Mouse (Mus musculus) brown adipose tissue, adult 24 weeks (tissue): Measurements from ENCODE around the gene Desi2. TPM values are rescaled to one million over a fixed set of nuclear protein-coding genes. Genes with fewer than 3 reads are reported as not detected.
A peak's percentile ranks its signal among the peaks of the same experiment; 100 is the strongest.
"Not testable (repeated sequence)": the region's sequence is repeated elsewhere in the genome, so short reads cannot be mapped to it uniquely, and the experiment has no call there.

Source experiments
- H3K27ac ChIP-seq: fragments of 200-500 bp; replicated peaks from 2 replicates; pipeline ENCODE4 v1.5.1; 2012; ENCODE audit warnings: low read depth, mild to moderate bottlenecking, low read length
- H3K4me1 ChIP-seq: fragments of 200-500 bp; 2 replicates; pipeline ENCODE4 v1.6.1; 2012; ENCODE audit warnings: low read length, mixed read lengths; ENCODE audit not compliant: control insufficient read depth, insufficient read depth, insufficient read length
- H3K4me3 ChIP-seq: fragments of 200-500 bp; 2 replicates; pipeline ENCODE4 v1.5.1; 2012; ENCODE audit warnings: low read depth, mild to moderate bottlenecking, low read length, moderate library complexity; ENCODE audit not compliant: insufficient read depth
- polyA plus RNA-seq: library from polyadenylated mRNA; stranded (reverse); fragments of >200 nt; gene quantifications from 2 replicates; pipeline ENCODE4 v1.2.4, GENCODE M21; 2012; ENCODE audit not compliant: missing spikeins, insufficient read depth, insufficient read length

The Desi2 gene
- polyA plus RNA-seq, 1 experiment, result 7.0 TPM

DNA sequence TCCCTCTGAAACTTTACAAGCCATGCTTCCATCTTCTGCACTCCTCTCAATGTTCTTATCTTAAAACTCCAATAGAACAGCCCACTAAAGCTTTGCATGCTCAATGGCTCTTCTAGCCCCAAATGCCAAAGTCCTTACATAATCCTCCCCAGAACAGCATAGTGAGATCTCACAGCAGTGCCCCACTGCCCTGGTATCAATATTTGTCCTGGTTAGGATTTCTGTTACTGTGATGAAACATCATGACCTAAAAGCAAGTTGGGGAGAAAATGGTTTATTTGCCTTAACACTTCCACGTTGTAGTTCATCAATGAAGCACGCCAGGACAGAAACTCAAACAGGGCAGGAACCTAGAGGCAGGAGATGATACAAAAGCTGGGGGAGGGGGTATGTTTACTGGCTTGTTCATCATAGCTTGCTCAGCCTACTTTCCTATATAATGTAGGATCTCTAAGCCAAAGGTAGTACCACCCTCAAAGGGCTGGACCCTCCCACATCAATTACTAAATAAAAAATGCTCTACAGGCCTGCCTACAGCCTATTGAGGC lies 48.8 kb downstream of the Desi2 start:
- no peak overlapping the region for H3K4me3 ChIP-seq
- H3K27ac ChIP-seq, result no peak overlapping the region
- peaks cover 11% of the 10 kb centered on the region for H3K4me1 ChIP-seq

DNA sequence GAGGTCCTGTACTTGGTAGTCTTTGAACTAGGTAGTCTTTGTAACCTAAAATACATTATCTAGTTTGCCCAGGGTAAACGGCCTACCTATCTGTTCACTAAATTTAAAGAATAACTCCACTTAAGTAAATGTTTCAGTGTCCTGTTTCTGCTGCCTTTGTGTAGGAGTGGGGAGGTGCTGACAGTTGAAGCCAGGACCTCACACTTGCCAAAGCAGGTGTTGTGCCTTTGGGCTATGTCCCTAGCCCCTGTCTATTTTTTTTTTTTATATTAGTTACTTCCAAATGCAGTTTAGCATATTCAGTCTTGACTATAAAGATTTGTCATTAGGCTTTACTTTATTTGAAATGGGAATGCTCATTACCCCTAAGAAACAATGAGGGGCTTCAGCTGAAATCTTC lies 51.5 kb downstream of the Desi2 start:
- peaks cover 11% of the 10 kb centered on the region for H3K4me1 ChIP-seq
- H3K27ac ChIP-seq, result no peak overlapping the region
- H3K4me3 ChIP-seq, result no peak overlapping the region

DNA sequence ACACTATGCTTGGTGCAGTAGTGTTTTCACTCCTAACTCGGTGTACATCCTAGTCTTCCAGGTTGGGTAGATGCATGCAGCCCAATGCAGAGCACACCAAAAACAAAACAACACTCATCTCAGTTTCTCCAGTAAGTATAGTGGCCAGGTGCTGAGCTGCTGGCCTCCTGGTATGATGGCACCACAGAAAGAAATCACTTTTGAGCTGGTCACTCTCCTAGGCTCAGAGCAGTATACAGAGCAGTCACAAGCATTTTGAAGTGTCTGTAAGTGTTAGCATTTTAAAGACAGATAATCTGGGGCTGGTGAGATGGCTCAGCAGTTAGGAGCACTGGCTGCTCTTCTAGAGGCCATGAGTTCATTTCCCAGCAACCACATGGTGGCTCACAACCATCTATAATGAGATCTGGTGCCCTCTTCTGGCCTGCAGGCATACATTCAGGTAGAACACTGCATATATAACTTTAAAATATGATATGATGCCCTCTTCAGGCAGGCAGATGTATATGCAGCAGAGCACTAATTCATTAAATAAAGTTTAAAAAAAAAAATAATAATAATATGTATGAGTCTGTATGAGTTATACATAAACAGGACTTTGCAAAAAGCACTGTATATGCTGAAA lies 54.8 kb downstream of the Desi2 start:
- Histone ChIP-seq H3K4me3 (no peak overlapping the region), H3K4me1 (no peaks in the 10 kb centered on the region), H3K27ac (no peak overlapping the region)

DNA sequence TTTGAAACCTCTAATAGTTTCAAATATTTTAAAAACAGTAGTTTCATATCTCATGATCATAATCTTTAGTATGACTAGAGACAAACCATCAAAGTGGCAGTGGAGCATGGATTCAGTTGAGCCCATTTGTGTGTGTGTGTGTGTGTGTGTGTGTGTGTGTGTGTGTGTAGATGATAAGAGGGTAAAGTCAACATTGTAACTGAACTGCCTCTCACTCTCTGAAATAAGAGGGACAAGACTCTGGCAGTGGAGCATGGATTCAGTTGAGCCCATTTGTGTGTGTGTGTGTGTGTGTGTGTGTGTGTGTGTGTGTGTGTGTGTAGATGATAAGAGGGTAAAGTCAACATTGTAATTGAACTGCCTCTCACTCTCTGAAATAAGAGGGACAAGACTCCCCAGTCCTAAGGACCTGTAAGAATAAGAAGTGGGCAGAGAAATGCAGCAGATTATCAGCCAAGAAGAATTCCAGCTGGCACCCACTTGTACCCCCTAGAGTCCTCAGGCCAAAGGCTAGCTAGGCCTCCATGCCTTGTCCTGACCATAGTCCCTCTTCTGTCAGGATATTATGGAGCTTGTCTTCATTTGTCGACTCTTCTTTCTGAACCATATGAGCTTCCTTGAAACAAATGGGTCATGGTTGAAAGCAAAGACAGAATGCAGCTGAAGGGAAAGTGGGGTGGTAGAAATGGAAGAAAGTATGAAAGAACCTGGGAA lies 61.0 kb downstream of the Desi2 start:
- H3K27ac ChIP-seq, result no peak overlapping the region
- no peak overlapping the region for H3K4me3 ChIP-seq
- no peaks in the 10 kb centered on the region for H3K4me1 ChIP-seq

DNA sequence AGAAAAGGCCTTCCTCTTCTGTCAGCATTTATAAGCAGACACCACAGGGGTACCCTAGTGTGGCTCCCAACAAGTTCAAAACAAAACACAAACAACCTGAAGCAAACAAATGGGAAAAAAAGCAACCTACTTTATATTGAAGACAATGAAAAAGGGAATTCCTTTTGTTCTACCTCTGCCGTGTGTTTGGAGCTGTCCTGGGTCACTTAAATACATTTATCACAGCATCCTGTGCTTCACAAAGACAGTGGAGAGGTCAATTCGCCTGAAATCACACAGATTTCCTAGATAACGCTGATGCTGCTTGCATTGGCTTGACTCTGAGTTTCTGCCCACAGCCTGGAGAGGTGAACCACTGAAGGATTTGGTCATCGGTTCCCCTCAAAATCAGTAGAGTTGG lies 67.4 kb downstream of the Desi2 start:
- no peaks in the 10 kb centered on the region for H3K4me1 ChIP-seq
- no peak overlapping the region for H3K4me3 ChIP-seq
- H3K27ac ChIP-seq, result no peak overlapping the region

DNA sequence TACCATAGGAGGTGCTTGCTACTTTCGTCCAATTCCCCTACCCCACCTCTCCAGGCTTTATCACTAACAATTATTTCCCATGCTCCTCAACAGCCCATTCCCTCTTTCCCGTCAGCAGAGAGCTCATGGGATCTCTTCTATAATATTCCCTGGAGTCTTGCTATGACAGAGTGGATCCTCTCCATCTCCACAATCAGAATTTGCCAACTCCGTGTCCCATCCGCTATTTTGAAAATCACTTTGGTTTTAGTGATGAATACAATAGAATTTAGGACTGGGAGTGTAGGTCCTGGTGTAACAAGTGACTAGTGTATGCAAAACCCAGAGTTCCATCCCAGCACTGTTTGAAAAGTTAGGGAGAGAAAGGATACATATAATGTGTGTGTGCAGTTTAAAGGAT lies 69.1 kb downstream of the Desi2 start:
- Histone ChIP-seq H3K4me3 (no peak overlapping the region), H3K27ac (no peak overlapping the region), H3K4me1 (no peaks in the 10 kb centered on the region)

DNA sequence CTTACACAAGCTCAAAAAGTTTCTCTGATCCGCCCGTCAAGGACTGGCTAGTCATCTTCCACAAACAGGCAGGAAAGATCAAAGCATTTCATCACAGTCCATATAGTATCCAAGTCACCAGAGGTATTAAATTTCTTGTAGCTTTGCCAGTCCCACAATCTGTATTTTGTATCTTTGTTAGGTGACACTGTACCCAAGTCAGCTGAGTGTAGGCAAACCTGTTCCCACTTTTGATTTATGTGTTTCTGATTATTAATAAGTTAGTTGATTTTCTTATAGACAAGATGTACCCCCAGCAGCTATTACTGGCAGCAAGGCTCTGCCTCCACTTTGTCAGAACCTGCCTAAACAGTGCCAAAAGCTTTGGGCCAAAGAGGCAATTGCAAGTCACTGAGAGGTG lies 71.6 kb downstream of the Desi2 start:
- no peak overlapping the region for H3K4me3 ChIP-seq
- H3K27ac ChIP-seq, result no peak overlapping the region
- no peaks in the 10 kb centered on the region for H3K4me1 ChIP-seq

DNA sequence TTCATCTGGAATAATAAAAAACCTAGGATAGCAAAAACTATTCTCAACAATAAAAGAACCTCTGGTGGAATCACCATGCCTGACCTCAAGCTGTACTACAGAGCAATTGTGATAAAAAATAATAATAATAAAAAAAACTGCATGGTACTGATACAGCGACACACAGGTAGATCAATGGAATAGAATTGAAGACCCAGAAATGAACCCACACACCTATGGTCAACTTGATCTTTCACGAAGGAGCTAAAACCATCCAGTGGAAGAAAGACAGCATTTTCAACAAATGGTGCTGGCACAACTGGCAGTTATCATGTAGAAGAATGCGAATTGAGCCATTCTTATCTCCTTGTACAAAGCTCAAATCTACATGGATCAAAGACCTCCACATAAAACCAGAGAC lies 78.2 kb downstream of the Desi2 start:
- H3K27ac ChIP-seq, H3K4me1 ChIP-seq, H3K4me3 ChIP-seq: not testable (repeated sequence)

DNA sequence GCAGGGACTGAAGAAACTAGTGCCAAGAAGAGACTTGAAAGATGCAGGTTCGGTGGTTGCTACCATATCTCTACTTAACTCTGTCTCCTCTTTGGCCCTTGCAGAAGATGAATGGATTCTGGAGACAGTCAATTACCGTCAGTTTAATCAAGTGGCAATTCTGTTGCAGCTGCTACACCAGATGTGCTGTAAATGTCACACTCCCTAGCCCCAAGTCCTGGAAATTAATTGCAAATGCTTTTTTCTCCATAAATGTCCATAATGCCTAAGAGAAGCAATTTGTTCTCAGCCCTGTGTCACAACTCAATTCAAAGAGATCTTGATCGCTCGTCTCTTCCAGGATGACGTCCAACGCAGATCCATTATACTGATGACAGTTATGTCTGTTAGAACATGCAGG lies 83.4 kb downstream of the Desi2 start:
- no peak overlapping the region for H3K4me3 ChIP-seq
- no peak overlapping the region for H3K27ac ChIP-seq
- no peaks in the 10 kb centered on the region for H3K4me1 ChIP-seq

DNA sequence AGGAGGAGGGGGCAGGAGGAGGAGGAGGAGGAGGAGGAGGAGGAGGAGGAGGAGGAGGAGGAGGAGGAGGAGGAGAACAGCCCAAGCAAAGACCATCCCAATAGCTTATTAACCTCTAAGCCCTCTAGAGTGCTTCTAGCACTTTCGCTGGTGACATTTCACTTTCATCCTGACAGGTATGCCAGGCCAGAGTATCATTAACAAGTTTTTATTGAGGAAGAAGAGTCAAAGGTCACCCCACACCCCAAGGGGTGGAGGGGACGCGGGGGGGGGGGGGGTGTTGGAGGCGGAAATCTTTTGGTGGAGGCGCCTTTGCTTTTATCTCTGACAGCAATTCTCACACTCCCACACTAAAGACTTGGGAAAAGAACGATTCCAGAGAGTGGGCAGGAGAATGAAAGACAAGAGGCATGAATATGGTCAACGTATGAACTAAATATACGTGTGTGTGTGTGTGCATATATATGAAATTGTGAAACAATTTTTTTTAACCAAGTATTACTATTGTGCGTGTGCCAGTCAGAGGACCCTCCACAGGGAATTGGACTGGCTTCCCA lies 88.0 kb downstream of the Desi2 start:
- no peaks in the 10 kb centered on the region; the same call in 1 of the 2 replicates for H3K4me1 ChIP-seq
- no peak overlapping the region for H3K4me3 ChIP-seq
- H3K27ac ChIP-seq, result no peak overlapping the region

DNA sequence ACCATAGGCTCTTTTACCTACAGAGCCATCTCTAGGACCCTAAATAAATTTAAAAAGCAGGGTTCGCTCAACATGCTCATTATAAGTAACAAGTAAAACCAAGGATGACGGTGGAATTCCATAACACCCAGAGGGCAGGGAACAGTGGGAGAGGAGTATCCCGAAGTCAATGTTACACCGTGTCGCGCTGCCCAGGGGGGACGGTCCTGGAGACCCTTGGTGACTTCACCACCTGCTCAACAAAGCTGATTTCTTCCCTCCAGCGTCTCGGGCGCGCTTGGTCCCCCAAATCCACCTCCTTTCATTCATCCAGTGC lies 88.5 kb downstream of the Desi2 start:
- Histone ChIP-seq H3K4me1 (no peaks in the 10 kb centered on the region; the same call in 1 of the 2 replicates), H3K4me3 (peak overlapping the region; percentile 73), H3K27ac (no peak overlapping the region)

DNA sequence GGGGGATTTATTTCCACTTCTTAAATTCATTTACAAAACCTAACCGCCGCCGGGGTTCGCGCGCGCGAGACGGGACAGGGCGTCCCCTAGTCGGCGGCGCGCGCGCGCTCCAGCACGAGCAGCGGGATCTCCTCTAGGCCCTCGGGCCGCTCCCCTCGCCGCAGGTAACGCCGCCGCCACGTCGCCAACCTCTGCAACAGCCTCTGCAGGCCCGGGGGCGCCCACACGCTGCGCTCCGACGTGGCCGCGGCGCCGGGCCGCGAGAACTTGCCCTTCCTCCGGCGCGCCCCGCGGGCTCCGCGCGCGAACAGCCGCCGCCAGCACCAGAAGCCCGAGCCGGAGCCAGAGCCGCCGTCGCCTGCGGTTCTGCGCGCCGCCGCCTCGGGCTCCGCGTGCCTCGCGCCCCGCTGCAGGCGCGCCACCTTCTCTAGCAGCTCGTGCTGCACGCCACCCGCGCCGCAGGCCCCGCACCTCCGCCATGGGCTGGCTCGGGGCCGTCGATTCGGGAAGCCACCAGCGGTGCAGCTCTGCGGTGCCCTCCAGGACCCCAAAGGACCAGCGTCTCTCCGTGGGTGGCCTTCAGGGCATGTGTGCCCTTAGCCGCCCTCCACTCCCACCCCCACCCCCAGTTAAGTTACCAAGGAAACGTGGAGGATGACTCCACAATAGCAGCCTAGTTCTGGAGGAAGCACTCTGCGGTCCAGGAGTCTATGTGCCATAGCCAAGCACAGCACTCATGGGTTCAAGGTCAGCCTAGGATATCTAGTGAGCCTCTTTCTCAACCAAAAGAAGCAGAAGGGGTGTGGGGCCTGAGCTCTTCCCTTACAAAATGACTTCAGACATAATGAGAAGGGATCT lies 89.1 kb downstream of the Desi2 start:
- no peaks in the 10 kb centered on the region; the same call in 1 of the 2 replicates for H3K4me1 ChIP-seq
- H3K27ac ChIP-seq, result no peak overlapping the region
- H3K4me3 ChIP-seq, result peak overlapping the region; percentile 73

DNA sequence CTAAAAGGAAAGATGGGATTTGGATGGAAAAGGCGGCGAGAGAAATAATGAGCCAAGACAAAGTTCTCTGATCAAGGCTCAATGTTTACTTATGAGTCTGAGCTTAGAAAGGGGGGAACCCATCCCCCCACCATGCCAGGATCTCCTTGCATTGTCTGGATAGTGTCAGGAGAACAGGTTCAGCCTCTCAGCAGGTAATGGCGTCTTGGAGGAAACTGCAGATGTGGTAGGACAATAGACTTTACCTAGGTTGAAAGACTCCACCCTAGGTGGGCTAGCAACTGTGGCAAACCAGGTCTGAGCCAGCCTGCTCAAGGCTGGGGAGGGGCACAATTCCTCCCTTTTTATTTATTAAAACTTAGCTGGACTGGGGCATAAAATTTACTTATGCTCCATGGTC lies 96.1 kb downstream of the Desi2 start:
- H3K4me3 ChIP-seq, H3K4me1 ChIP-seq, H3K27ac ChIP-seq: not testable (repeated sequence)

DNA sequence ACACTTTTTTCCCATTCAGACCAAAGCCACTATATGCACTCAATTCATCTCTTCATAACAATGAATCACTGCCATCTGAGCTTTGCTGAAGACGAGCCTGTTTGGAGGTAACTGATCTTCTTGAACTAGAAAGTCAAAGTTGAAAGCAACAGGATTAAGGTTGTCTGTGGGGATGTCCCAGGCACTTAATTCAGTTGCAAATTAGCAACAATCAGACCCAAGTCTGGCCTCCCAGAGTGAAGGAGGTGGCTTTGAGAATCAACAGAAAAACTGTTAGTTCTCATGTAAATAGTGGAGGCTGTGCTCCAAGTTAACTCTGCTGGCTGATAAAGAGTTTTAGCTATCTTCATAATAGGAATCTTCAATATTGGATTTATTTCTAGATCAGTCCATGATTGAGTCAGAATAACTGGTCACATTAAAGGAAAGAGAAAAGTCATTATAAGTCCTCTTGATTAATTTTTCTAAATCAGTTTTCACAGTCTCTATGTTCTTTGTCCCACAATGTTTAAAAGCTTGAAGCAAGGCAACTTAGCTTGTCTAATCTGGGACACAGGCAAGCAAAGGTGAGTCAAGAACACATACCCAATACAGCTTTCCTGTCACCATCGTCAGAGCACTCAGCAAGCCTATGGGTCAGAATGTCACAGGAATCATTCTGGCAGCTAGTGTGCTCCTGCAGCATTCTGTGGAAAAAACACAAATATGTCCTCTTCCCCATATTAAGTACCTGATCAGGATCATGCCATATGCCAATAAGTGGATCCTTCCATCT lies 96.9 kb downstream of the Desi2 start:
- no peak overlapping the region for H3K27ac ChIP-seq
- H3K4me3 ChIP-seq, result no peak overlapping the region
- no peaks in the 10 kb centered on the region for H3K4me1 ChIP-seq
